Mouse (Mus musculus): Measurements from ENCODE around the gene Ccn2.
"Not testable (repeated sequence)": the region's sequence is repeated elsewhere in the genome, so short reads cannot be mapped to it uniquely, and the experiment has no call there.

The Ccn2 gene

GRCm38 (mm10) chr10:24603727-24604126, 8.5 kb downstream of the Ccn2 start:
- no peak for DNase-seq

GRCm38 (mm10) chr10:24609146-24609545, 13.9 kb downstream of the Ccn2 start:
- DNase-seq: no peak

GRCm38 (mm10) chr10:24609766-24610165, 14.5 kb downstream of the Ccn2 start:
- no peak for DNase-seq

GRCm38 (mm10) chr10:24614726-24615125, 19.5 kb downstream of the Ccn2 start:
- DNase-seq: no peak

DNA sequence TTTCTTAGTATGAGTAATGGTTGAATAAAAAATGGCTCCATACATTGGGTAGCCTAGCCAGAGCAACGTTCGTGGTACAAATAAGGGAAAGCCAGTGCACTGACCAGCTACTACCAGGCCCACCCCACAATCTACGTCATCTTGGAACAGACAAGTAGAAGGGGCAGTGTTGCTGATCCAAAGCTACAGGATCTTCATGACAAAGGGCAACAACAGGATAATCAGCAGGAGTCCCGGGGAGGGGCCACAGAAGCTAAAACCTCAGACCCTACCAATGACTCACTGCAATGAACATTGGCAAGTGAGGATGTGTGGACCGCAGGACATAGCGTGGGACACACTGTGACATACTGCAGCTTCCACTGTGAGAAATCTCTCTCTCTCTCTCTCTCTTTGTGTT, 20.6 kb downstream of the Ccn2 start:
- DNase-seq: no peak

DNA sequence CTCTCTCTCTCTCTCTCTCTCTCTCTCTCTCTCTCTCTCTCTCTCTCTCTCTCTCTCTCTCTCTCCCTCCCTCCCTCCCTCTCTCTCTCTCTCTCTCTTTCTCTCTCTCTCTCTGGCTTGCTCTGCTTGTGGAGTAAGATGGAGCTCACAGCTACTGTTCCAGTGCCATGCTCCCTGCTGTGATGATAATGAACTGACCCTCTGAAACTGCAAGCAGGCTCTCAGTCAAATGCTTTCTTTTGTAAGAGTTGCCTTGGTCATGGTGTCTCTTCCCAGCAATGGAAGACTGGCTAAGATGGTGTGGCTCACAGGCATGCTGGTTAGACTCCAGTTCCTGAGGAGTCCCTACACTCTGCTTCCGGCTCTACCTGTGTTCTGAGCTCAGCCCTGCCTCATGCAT, 21.3 kb downstream of the Ccn2 start:
- DNase-seq: not testable (repeated sequence)

DNA sequence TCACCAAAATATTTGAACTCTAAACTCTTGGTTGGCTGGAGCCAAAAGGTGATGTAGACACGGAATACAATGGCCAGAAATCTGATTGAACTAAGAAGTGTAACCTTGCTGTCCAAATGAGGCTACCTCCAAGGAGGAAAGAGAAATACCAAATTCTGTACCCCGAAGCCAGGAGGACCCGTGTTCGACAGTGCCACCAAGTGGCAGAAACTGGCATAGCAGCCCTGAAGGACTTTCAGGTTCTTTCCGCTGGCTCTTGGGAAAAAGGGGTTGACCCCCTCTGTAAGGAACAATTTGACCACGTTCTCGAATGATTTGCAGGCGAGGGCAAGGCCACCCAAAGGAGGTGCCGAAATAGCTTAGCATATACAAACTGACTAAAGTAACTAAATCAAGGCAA, 26.3 kb downstream of the Ccn2 start:
- peak; percentile 33 to 53 for DNase-seq

DNA sequence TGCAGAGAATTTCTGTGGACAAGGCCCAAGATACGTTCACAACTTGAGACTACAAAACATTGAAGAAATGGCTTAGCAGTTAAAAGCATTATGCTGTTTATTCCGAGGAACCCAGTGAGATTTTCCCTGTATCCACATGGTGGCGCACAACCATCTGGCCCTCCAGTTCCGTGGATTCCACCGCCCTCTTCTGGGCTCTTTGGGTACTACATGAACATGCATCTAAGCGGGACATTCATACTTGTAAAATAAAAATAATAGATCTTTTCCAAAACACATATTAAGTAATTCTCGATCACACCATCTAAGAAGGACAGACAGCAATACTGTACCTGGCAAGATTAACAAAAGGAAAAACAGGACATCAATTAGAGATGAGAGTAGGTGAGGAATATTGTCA, 27.3 kb downstream of the Ccn2 start:
- DNase-seq: peak; percentile 32 to 72

- peak; percentile 65 to 84 for DNase-seq
These were observed 29.9 kb downstream of the Ccn2 start for GRCm38 (mm10) chr10:24625060-24625701.

GRCm38 (mm10) chr10:24627262-24627661, 32.0 kb downstream of the Ccn2 start:
- no peak for DNase-seq

DNA sequence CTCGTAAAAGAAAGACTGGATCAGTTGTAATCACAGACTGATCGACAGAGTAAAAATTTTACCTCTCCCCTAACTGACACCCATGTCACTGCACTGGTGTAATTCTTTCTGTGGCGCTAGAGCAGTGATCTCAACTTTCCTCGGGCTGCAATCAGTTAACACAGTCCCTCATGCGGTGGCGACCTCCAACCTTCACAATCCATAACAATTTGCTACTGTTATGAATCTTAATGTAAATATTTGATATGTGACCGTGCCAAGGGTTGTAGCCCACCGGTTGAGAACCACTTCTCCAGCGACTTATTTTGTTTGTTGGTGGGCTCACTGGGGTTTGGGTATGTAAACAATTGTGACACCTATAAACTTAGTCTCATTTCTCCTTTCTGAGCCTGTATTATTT, 33.2 kb downstream of the Ccn2 start:
- DNase-seq: no peak

DNA sequence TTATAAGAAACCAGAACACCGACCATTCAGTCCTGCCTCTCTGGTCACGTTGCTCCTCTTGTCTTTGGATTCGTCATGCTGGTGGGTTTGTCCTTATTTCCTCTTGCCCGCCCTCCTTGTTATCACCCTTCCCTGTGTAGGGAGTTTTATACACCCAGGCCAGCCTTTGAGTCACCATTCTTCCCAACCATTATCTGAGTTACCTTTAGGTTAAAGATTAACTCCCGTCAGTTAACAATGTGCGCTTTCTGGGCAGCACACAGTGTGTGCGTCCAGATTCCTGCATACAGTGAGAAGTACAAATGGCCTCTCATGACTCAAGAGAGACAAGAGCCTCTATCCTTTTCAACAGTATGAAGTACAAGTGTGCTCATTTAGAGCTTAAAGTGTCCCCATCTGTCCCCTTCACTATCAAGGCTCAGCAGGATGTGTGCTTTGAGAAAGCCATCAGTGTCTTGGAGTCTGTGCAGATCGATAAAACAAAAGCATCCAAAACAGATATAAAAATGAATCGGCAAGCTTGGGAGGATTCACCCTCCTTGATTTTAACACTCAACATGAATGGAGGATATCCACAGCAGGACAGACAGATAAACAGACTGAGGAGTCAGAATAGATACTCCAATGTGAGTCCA, 34.0 kb downstream of the Ccn2 start:
- DNase-seq: no peak

- peak; percentile 64 to 80 for DNase-seq
These were observed 35.3 kb downstream of the Ccn2 start for GRCm38 (mm10) chr10:24630469-24631081.

- DNase-seq: no peak
These were observed 35.9 kb downstream of the Ccn2 start for GRCm38 (mm10) chr10:24631122-24631521.

DNA sequence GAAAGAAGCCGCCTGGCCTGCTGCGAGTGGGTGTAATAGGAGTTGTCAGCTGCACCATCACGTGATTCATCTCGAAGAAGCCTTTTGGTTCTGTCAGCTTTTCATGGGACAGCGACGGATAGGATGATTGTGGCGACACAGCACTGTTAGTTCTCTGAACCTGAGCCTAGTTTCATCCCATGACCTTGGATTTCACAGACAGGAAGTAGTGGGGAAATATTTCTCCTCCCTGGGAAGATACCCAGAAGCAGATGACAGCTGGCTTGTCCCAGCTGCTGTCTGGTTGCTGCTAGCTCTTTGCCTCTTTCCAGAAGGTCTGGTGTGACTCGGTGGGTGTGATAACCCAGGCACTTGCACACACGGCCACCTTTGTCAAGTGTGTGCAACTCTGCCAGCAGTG, 39.0 kb downstream of the Ccn2 start:
- DNase-seq: no peak

DNA sequence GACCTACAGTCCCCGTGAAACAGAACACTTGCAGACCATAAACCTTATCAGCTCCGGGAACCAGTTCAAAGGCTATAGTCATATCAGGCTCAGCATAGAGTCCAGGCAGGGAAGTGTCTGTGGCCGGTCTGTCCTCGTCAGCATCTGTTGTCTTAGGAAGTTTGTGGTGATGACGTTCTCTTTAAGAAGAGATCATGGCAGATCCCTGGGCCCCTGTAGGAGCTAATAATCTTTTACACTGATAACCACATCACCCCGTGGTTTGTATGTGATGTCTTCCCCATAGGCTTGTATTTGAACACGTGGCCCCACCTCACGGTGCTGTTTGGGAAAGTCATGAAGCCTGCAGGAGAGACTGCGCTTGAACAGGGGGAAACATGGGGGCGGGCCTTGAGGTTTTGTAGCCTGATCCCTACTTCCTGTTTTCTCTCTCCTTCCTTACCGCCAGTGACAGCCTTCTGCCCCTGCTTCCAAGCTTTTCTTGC, 40.1 kb downstream of the Ccn2 start:
- DNase-seq: no peak

- no peak for DNase-seq
These were observed 40.6 kb downstream of the Ccn2 start for GRCm38 (mm10) chr10:24635884-24636283.

DNA sequence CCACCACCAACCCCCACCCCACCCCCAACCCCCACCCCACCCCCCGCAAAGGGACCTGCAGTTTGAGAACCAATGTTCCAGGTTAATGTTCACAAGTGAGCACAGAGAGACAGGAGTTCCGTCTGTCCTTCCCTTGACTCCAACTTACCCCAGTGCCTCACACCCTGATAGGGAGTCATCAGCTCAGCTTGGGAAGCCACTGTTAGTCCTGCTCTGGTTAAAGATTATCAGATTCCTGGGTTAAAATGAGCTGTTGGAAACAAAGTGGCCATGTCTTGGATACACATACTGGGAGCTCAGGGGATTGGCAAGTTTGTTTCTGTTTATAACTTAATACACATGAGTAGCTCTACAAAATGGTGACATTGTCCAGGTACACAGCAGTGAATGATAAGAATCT, 41.7 kb downstream of the Ccn2 start:
- DNase-seq: no peak

GRCm38 (mm10) chr10:24638306-24639070, 43.2 kb downstream of the Ccn2 start:
- no peak for DNase-seq

- no peak for DNase-seq
These were observed 44.4 kb downstream of the Ccn2 start for GRCm38 (mm10) chr10:24639596-24639995.

DNA sequence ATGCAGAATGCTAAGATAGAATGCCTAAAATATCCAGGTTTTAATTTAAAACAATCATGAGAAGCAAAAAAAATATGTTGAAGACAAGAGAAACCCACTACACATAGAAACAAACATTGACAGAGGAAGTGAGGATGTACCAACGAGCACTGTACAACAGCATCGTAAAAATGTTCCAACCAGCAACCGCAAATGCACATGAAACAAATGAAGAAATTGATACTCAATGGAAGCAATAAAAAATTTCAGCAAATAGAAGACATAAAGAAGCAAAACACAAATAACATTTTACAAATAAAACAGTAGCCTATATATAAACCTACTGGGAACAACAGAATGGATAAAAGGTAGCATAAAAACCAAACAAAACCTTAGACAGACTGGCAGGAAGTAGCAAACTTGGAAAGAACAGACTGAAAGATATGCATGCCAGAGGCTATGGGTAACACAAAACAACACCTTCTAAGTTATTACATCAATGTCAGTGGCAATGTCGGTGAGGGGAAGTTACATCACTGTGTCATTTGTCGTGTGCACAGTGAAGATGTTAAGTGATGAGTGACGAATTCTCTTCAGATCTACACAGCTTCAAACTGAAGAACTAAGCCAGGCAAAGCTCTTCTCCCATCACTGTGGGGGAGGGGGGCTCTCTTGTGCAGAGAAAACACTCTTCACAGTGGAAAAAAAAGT, 45.1 kb downstream of the Ccn2 start:
- DNase-seq: no peak

GRCm38 (mm10) chr10:24641416-24642140, 46.3 kb downstream of the Ccn2 start:
- no peak for DNase-seq
